Mouse (Mus musculus) heart, postnatal 0 days (tissue): ENCODE measurements around the gene Sash1.

Experiments used
- CTCF ChIP-seq: IDR thresholded peaks from 2 replicates; pipeline ENCODE4 v1.5.1; 2016; ENCODE audit warnings: antibody characterized with exemption, control low read depth, low read depth
- EP300 ChIP-seq: IDR thresholded peaks from 2 replicates; pipeline ENCODE4 v1.6.1; 2016; ENCODE audit warnings: antibody characterized with exemption, low read depth

DNA sequence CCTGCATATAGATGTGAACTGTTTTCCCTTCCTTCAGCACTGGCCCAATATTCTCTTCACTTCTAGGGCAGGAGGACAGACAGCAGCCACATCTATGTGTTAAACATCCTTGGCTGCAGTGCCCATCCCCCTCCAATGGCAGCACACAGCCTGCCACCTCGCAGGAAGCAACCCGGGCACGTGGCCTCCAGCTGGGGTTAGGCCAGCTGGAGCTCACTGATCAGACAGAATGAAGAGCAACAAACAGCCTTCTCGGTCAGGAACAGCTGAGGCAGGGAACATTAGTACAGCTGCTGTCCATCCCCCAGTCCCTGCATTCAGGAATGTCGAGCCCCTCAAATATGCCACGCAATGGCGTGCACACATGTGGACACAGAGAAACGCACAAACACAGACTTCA, 81.6 kb downstream of the Sash1 start:
- TF ChIP-seq EP300 (no peak), CTCF (no peak)
